Mouse (Mus musculus) heart, embryonic 10.5 days (tissue): Measurements from ENCODE around the gene Cldn13. TPM values are rescaled to one million over a fixed set of nuclear protein-coding genes. Genes with fewer than 3 reads are reported as not detected.
"Not testable (repeated sequence)": the region's sequence is repeated elsewhere in the genome, so short reads cannot be mapped to it uniquely, and the experiment has no call there.

Experiments used
- DNase-seq: peaks from one replicate; pipeline ENCODE4 v3.0.0-alpha.2; 2017; ENCODE audit warnings: low spot score
- H3K27ac ChIP-seq: fragments of 300-500 bp; sonication (generic); 2 replicates; pipeline ENCODE4 v1.5.1; 2016; ENCODE audit warnings: mild to moderate bottlenecking
- H3K27me3 ChIP-seq: fragments of 300-500 bp; sonication (generic); 2 replicates; pipeline ENCODE4 v1.6.1; 2016; ENCODE audit warnings: mild to moderate bottlenecking; ENCODE audit not compliant: poor library complexity, insufficient read depth, severe bottlenecking
- H3K36me3 ChIP-seq: fragments of 300-500 bp; sonication (generic); 2 replicates; pipeline ENCODE4 v1.6.1; 2016; ENCODE audit warnings: mild to moderate bottlenecking, moderate library complexity
- H3K4me1 ChIP-seq: fragments of 300-500 bp; sonication (generic); 2 replicates; pipeline ENCODE4 v1.6.1; 2016; ENCODE audit warnings: mild to moderate bottlenecking
- H3K4me3 ChIP-seq: fragments of 300-500 bp; sonication (generic); 2 replicates; pipeline ENCODE4 v1.5.1; 2016; ENCODE audit warnings: mild to moderate bottlenecking, moderate library complexity
- H3K9me3 ChIP-seq: fragments of 300-500 bp; sonication (generic); 2 replicates; pipeline ENCODE4 v1.6.1; 2016; ENCODE audit warnings: mild to moderate bottlenecking, moderate library complexity
- WGBS: fragments of 180-500 bp; shearing (Covaris S2); methylation state at CpG from one replicate; pipeline ENCODE4 v1.1.7; 2016; 5-methylcytosine and 5-hydroxymethylcytosine counted together
- polyA plus RNA-seq: library from polyadenylated mRNA; unstranded; fragments of >200 nt; fragmentation: Nextera tagmentation; extraction: Ambion mirVana; gene quantifications from 2 replicates; pipeline ENCODE4 v1.2.1, GENCODE M21; 2016

Cldn13 gene
- polyA plus RNA-seq, 1 experiment from 2014 or later = 6.1 TPM

- Histone ChIP-seq H3K4me3 (peak overlapping the region; percentile 48), H3K36me3 (no peaks in the 10 kb centered on the region), H3K27me3 (peaks cover 46% of the 10 kb centered on the region), H3K4me1 (peaks cover 33% of the 10 kb centered on the region), H3K27ac (peak overlapping the region; percentile 68; the same call in 1 of the 2 replicates), H3K9me3 (no peaks in the 10 kb centered on the region)
- 39% methylated on average over 18 of the region's 19 CpGs for WGBS
- no peak for DNase-seq
Observed at GRCm38 (mm10) chr5:134945266-134945959, 30.1 kb upstream of the Cldn13 start.

GRCm38 (mm10) chr5:134944179-134944578 lies 28.9 kb upstream of the Cldn13 start:
- H3K27me3 ChIP-seq = peaks cover 46% of the 10 kb centered on the region
- H3K4me3 ChIP-seq = no peak overlapping the region
- H3K4me1 ChIP-seq = peaks cover 33% of the 10 kb centered on the region
- H3K36me3 ChIP-seq = no peaks in the 10 kb centered on the region
- DNase-seq = no peak
- H3K27ac ChIP-seq = no peak overlapping the region
- no peaks in the 10 kb centered on the region for H3K9me3 ChIP-seq
- WGBS = 55% methylated on average over 5 of the region's 5 CpGs

- Histone ChIP-seq H3K9me3 (no peaks in the 10 kb centered on the region), H3K27me3 (peaks cover 41% of the 10 kb centered on the region), H3K4me1 (peaks cover 28% of the 10 kb centered on the region), H3K4me3 (no peak overlapping the region), H3K36me3 (no peaks in the 10 kb centered on the region), H3K27ac (no peak overlapping the region)
- no peak for DNase-seq
- 71% methylated on average over 2 of the region's 2 CpGs for WGBS
Observed at GRCm38 (mm10) chr5:134942740-134943139, 27.4 kb upstream of the Cldn13 start.

GRCm38 (mm10) chr5:134941472-134942209 lies 26.3 kb upstream of the Cldn13 start:
- no peaks in the 10 kb centered on the region for H3K36me3 ChIP-seq
- no peak overlapping the region for H3K4me3 ChIP-seq
- peaks cover 17% of the 10 kb centered on the region for H3K4me1 ChIP-seq
- no peaks in the 10 kb centered on the region for H3K9me3 ChIP-seq
- WGBS = 77% methylated on average over 14 of the region's 14 CpGs
- no peak for DNase-seq
- peaks cover 30% of the 10 kb centered on the region for H3K27me3 ChIP-seq
- H3K27ac ChIP-seq = 0 out of 2 replicates have a peak overlapping the region, but pooled peaks have one; percentile 16

- not testable (repeated sequence) for DNase-seq, H3K9me3 ChIP-seq, H3K27ac ChIP-seq, H3K4me3 ChIP-seq, H3K27me3 ChIP-seq, H3K4me1 ChIP-seq, H3K36me3 ChIP-seq
- WGBS = 82% methylated on average over 4 of the region's 7 CpGs
Observed at GRCm38 (mm10) chr5:134939554-134939953, 24.2 kb upstream of the Cldn13 start.

- Histone ChIP-seq H3K4me3 (no peak overlapping the region), H3K36me3 (peaks cover 8% of the 10 kb centered on the region; the same call in 1 of the 2 replicates), H3K9me3 (no peaks in the 10 kb centered on the region), H3K4me1 (peaks cover 3% of the 10 kb centered on the region; the same call in 1 of the 2 replicates), H3K27me3 (peaks cover 5% of the 10 kb centered on the region), H3K27ac (no peak overlapping the region)
- 69% methylated on average over 3 of the region's 3 CpGs for WGBS
- DNase-seq = no peak
Observed at GRCm38 (mm10) chr5:134939069-134939468, 23.7 kb upstream of the Cldn13 start.

GRCm38 (mm10) chr5:134936626-134937185 lies 21.4 kb upstream of the Cldn13 start:
- H3K4me3 ChIP-seq = no peak overlapping the region
- peaks cover 10% of the 10 kb centered on the region; the same call in 1 of the 2 replicates for H3K36me3 ChIP-seq
- no peaks in the 10 kb centered on the region; the same call in 1 of the 2 replicates for H3K27me3 ChIP-seq
- no peaks in the 10 kb centered on the region for H3K9me3 ChIP-seq
- H3K27ac ChIP-seq = no peak overlapping the region
- no peak for DNase-seq
- WGBS = 78% methylated on average over 6 of the region's 6 CpGs
- H3K4me1 ChIP-seq = peaks cover 8% of the 10 kb centered on the region

GRCm38 (mm10) chr5:134936051-134936450 lies 20.7 kb upstream of the Cldn13 start:
- Histone ChIP-seq H3K27ac (no peak overlapping the region), H3K36me3 (peaks cover 10% of the 10 kb centered on the region; the same call in 1 of the 2 replicates), H3K4me1 (peaks cover 8% of the 10 kb centered on the region), H3K27me3 (no peaks in the 10 kb centered on the region; the same call in 1 of the 2 replicates), H3K4me3 (no peak overlapping the region), H3K9me3 (no peaks in the 10 kb centered on the region)
- 89% methylated on average over 6 of the region's 6 CpGs for WGBS
- DNase-seq = no peak

GRCm38 (mm10) chr5:134934666-134935065 lies 19.3 kb upstream of the Cldn13 start:
- Histone ChIP-seq H3K4me3 (no peak overlapping the region), H3K27ac (no peak overlapping the region), H3K9me3 (no peaks in the 10 kb centered on the region), H3K36me3 (peaks cover 10% of the 10 kb centered on the region; the same call in 1 of the 2 replicates), H3K27me3 (no peaks in the 10 kb centered on the region), H3K4me1 (peaks cover 8% of the 10 kb centered on the region)
- WGBS = 88% methylated on average over 3 of the region's 3 CpGs
- no peak for DNase-seq

GRCm38 (mm10) chr5:134933686-134934085 lies 18.4 kb upstream of the Cldn13 start:
- not testable (repeated sequence) for H3K4me3 ChIP-seq, H3K36me3 ChIP-seq, H3K4me1 ChIP-seq, H3K27me3 ChIP-seq, H3K27ac ChIP-seq, H3K9me3 ChIP-seq, DNase-seq
- 83% methylated on average over 5 of the region's 5 CpGs for WGBS

GRCm38 (mm10) chr5:134933281-134933680 lies 18.0 kb upstream of the Cldn13 start:
- H3K36me3 ChIP-seq = peaks cover 10% of the 10 kb centered on the region; the same call in 1 of the 2 replicates
- H3K4me1 ChIP-seq = peaks cover 8% of the 10 kb centered on the region
- H3K9me3 ChIP-seq = no peaks in the 10 kb centered on the region
- no peak overlapping the region for H3K4me3 ChIP-seq
- H3K27me3 ChIP-seq = no peaks in the 10 kb centered on the region; the same call in 1 of the 2 replicates
- no peak overlapping the region for H3K27ac ChIP-seq
- no peak for DNase-seq
- 82% methylated on average over 8 of the region's 8 CpGs for WGBS

GRCm38 (mm10) chr5:134932903-134933276 lies 17.6 kb upstream of the Cldn13 start:
- 45% methylated on average over 9 of the region's 9 CpGs for WGBS
- Histone ChIP-seq H3K9me3 (no peaks in the 10 kb centered on the region), H3K36me3 (peaks cover 10% of the 10 kb centered on the region; the same call in 1 of the 2 replicates), H3K27ac (peak overlapping the region; percentile 90), H3K4me1 (peaks cover 8% of the 10 kb centered on the region), H3K4me3 (peak overlapping the region; percentile 82), H3K27me3 (no peaks in the 10 kb centered on the region; the same call in 1 of the 2 replicates)
- DNase-seq = peak; percentile 92
